Mouse (Mus musculus) stomach, postnatal 0 days (tissue): ENCODE data around the gene 4933407L21Rik. TPM values are rescaled to one million over a fixed set of nuclear protein-coding genes. Genes with fewer than 3 reads are reported as not detected.
"Not testable (repeated sequence)": the region's sequence is repeated elsewhere in the genome, so short reads cannot be mapped to it uniquely, and the experiment has no call there.

ENCODE experiments used
- ATAC-seq: fragments of 200-750 bp; cut with Nextera tagmentation; 2 replicates; pipeline ENCODE4 v1.8.0; 2017; ENCODE audit not compliant: low FRiP score, low TSS enrichment
- DNase-seq: peaks from one replicate; pipeline ENCODE4 v3.0.0-alpha.2; 2016; ENCODE audit warnings: low spot score
- H3K27ac ChIP-seq: fragments of 300-500 bp; sonication (generic); replicated peaks from 2 replicates; pipeline ENCODE4 v1.5.1; 2014; ENCODE audit warnings: mild to moderate bottlenecking, control low read depth
- H3K27me3 ChIP-seq: fragments of 300-500 bp; sonication (generic); 2 replicates; pipeline ENCODE4 v1.6.1; 2014; ENCODE audit warnings: low read length; ENCODE audit not compliant: control insufficient read depth, insufficient read depth
- H3K36me3 ChIP-seq: fragments of 300-500 bp; sonication (generic); 2 replicates; pipeline ENCODE4 v1.6.1; 2014; ENCODE audit warnings: low read length, mixed read lengths; ENCODE audit not compliant: control insufficient read depth, insufficient read depth
- H3K4me1 ChIP-seq: fragments of 300-500 bp; sonication (generic); replicated peaks from 2 replicates; pipeline ENCODE4 v1.6.1; 2014; ENCODE audit warnings: antibody characterized with exemption; ENCODE audit not compliant: control insufficient read depth, insufficient read depth
- H3K4me2 ChIP-seq: fragments of 300-500 bp; sonication (generic); replicated peaks from 2 replicates; pipeline ENCODE4 v1.6.1; 2014; ENCODE audit warnings: low read depth, mild to moderate bottlenecking, control low read depth, moderate library complexity
- H3K4me3 ChIP-seq: fragments of 300-500 bp; sonication (generic); 2 replicates; pipeline ENCODE4 v1.5.1; 2014; ENCODE audit warnings: low read depth, low read length, control low read depth
- H3K9ac ChIP-seq: fragments of 300-500 bp; sonication (generic); 2 replicates; pipeline ENCODE4 v1.6.1; 2014; ENCODE audit warnings: mild to moderate bottlenecking, low read length, control low read depth, mixed read lengths
- H3K9me3 ChIP-seq: fragments of 300-500 bp; sonication (generic); 2 replicates; pipeline ENCODE4 v1.6.1; 2016; ENCODE audit warnings: low read length; ENCODE audit not compliant: control insufficient read depth
- CTCF ChIP-seq: IDR thresholded peaks from 2 replicates; pipeline ENCODE4 v1.5.1; 2016; ENCODE audit warnings: antibody characterized with exemption, low read depth, mild to moderate bottlenecking, moderate library complexity
- EP300 ChIP-seq: optimal IDR thresholded peaks from 2 replicates; pipeline ENCODE3; 2016; ENCODE audit warnings: antibody characterized with exemption
- WGBS: fragments of 180-500 bp; shearing (Covaris S2); extraction: QIAGEN DNeasy Blood & Tissue Kit; methylation state at CpG from one replicate; pipeline ENCODE4 v1.1.7; 2014; 5-methylcytosine and 5-hydroxymethylcytosine counted together
- polyA plus RNA-seq: library from polyadenylated mRNA; unstranded; fragments of >200 nt; fragmentation: Nextera tagmentation; extraction: Ambion mirVana; gene quantifications from 2 replicates; pipeline ENCODE4 v1.2.1, GENCODE M21; 2015

The 4933407L21Rik gene
- polyA plus RNA-seq, 1 experiment from 2014 or later, result 0.18 TPM

DNA sequence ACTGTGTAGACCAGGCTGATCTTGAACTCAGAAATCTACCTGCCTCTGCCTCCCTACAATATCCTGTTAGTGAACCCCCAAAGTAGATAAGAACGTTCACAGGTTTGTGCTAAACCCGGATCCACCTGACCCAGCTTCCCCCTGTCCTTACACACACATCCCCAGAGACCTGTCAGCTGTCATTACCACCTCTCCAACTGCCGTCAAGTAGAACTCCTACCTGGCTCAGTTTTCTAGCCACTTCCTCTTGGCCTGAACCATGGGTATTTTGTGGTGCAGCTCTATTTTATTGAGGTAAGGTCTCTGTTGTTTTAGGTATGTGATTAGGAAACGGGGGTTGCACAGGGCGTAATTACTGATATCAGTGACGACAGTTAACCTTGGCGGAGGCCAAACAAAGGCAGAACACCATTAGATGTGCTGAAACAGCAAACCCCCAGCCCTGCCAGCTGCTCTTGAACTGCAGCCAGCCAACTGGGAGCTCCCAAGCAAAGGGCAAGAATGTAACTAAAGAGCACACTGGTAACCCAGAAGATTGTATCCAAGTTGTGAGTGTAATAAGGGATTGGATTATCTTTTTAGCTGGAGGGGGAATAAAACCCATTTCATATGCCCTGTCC, 53.6 kb downstream of the 4933407L21Rik start:
- no peaks in the 10 kb centered on the region for H3K36me3 ChIP-seq
- TF ChIP-seq EP300 (no peak), CTCF (no peak)
- no peak overlapping the region for H3K9ac ChIP-seq
- no peaks in the 10 kb centered on the region for H3K4me1 ChIP-seq
- no peak overlapping the region for H3K4me3 ChIP-seq
- H3K27me3 ChIP-seq, result no peaks in the 10 kb centered on the region
- 47% methylated on average over 7 of the region's 7 CpGs for WGBS
- H3K9me3 ChIP-seq, result no peaks in the 10 kb centered on the region
- H3K4me2 ChIP-seq, result no peak overlapping the region
- no peak for ATAC-seq
- H3K27ac ChIP-seq, result no peak overlapping the region
- DNase-seq, result no peak

DNA sequence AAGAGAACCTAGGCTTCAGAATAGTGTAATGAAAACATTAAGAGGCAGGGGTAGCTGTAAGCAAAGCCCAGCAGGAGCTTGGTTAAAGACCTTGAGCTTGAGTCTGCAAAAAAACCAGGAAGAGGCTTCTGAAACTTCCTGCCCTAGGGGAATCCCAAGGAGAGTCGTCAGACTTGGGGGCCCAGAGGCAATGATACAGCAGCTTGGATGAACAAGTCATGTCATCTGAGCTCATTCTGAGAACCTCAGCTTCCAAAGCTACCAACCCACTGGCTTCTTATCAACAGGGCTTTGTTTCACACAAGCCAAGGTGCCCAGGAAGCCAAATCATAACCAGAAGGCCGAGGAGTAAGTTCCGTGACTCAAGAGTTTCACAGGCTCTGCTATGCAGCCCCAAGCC, 57.5 kb downstream of the 4933407L21Rik start:
- H3K27me3 ChIP-seq, result no peaks in the 10 kb centered on the region
- no peak overlapping the region for H3K27ac ChIP-seq
- WGBS, result 81% methylated on average over 3 of the region's 3 CpGs
- TF ChIP-seq EP300 (no peak), CTCF (no peak)
- H3K9ac ChIP-seq, result no peak overlapping the region
- H3K9me3 ChIP-seq, result no peaks in the 10 kb centered on the region
- no peak overlapping the region for H3K4me2 ChIP-seq
- ATAC-seq (no peak), DNase-seq (no peak)
- no peaks in the 10 kb centered on the region for H3K36me3 ChIP-seq
- H3K4me1 ChIP-seq, result no peaks in the 10 kb centered on the region
- H3K4me3 ChIP-seq, result no peak overlapping the region

- no peak for ATAC-seq
- DNase-seq, result no peak
- no peaks in the 10 kb centered on the region for H3K9me3 ChIP-seq
- WGBS, result 62% methylated on average over 4 of the region's 4 CpGs
- H3K9ac ChIP-seq, result no peak overlapping the region
- no peaks in the 10 kb centered on the region for H3K36me3 ChIP-seq
- no peaks in the 10 kb centered on the region for H3K4me1 ChIP-seq
- no peaks in the 10 kb centered on the region for H3K27me3 ChIP-seq
- no peak overlapping the region for H3K27ac ChIP-seq
- no peak overlapping the region for H3K4me3 ChIP-seq
- no peak overlapping the region for H3K4me2 ChIP-seq
- TF ChIP-seq EP300 (no peak), CTCF (no peak)
Measured at GRCm38 (mm10) chr1:85988351-85988750, 60.1 kb downstream of the 4933407L21Rik start.

DNA sequence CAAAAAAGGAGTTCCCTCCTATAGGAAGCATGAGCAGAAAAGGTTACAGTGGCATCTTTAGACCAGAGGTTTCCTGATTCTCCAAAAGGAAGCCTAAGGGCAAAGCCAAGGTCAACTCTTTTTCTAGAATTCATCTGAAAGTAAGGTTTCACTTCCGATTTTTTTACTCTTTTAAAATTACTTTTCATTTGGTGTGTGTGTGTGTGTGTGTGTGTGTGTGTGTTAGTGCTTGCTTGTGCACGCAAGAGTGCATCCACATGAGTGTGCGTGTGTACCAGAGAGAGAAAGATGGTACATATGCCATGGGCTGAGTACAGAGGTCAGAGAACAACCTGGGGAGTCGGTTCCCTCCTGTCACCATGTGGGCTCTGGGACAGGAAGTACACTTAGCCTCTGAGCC, 60.6 kb downstream of the 4933407L21Rik start:
- H3K4me3 ChIP-seq, H3K4me2 ChIP-seq, H3K36me3 ChIP-seq, DNase-seq, ATAC-seq, H3K9me3 ChIP-seq, H3K27ac ChIP-seq, H3K9ac ChIP-seq, H3K27me3 ChIP-seq, H3K4me1 ChIP-seq: not testable (repeated sequence)
- WGBS, result 84% methylated on average over 4 of the region's 4 CpGs

Other genes starting within 250 kb of the 4933407L21Rik start
- gene A630001G21Rik, start 149.8 kb upstream of the 4933407L21Rik start, polyA plus RNA-seq, result 0.50 and 0.72 TPM in 2 replicates
- gene Cab39, start 135.0 kb upstream of the 4933407L21Rik start, polyA plus RNA-seq, result 29.0 and 33.3 TPM in 2 replicates
- 134 and 147 TPM in 2 replicates for gene Itm2c, start 34.2 kb upstream of the 4933407L21Rik start, polyA plus RNA-seq
- gene Gpr55, start 32.5 kb downstream of the 4933407L21Rik start, polyA plus RNA-seq, result 0.08 and 0.16 TPM in 2 replicates
- gene Spata3, start 88.3 kb downstream of the 4933407L21Rik start, polyA plus RNA-seq, result not detected in 2 replicates
- 8.0 and 9.1 TPM in 2 replicates for gene 2810459M11Rik, start 117.4 kb downstream of the 4933407L21Rik start, polyA plus RNA-seq
- 86.8 and 90.7 TPM in 2 replicates for gene Psmd1, start 135.9 kb downstream of the 4933407L21Rik start, polyA plus RNA-seq
- gene Htr2b, start 183.5 kb downstream of the 4933407L21Rik start, polyA plus RNA-seq, result 3.0 and 3.1 TPM in 2 replicates
- gene Gm21972, start 205.2 kb downstream of the 4933407L21Rik start, polyA plus RNA-seq, result 0.31 TPM in 1 of 2 replicates, not detected in the other
- 7.3 and 7.9 TPM in 2 replicates for gene Armc9, start 226.3 kb downstream of the 4933407L21Rik start, polyA plus RNA-seq